Mouse (Mus musculus) lung, postnatal 0 days (tissue): Measurements from ENCODE around the gene Tsr3. TPM values are rescaled to one million over a fixed set of nuclear protein-coding genes. Genes with fewer than 3 reads are reported as not detected.

Source experiments
- ATAC-seq: fragments of 200-750 bp; cut with Nextera tagmentation; 2 replicates; pipeline ENCODE4 v1.8.0; 2017; ENCODE audit warnings: moderate library complexity
- DNase-seq: peaks from one replicate; pipeline ENCODE4 v3.0.0-alpha.2; 2016; ENCODE audit warnings: low spot score
- H3K27ac ChIP-seq: fragments of 300-500 bp; sonication (generic); 2 replicates; pipeline ENCODE4 v1.5.1; 2014; ENCODE audit warnings: antibody characterized with exemption, mild to moderate bottlenecking, low read length, mixed read lengths
- H3K27me3 ChIP-seq: fragments of 300-500 bp; sonication (generic); replicated peaks from 2 replicates; pipeline ENCODE4 v1.6.1; 2014; ENCODE audit warnings: low read length, mixed read lengths; ENCODE audit not compliant: insufficient read depth
- H3K36me3 ChIP-seq: fragments of 300-500 bp; sonication (generic); 2 replicates; pipeline ENCODE4 v1.6.1; 2014; ENCODE audit warnings: low read length, mixed read lengths; ENCODE audit not compliant: insufficient read depth
- H3K4me1 ChIP-seq: fragments of 300-500 bp; sonication (generic); 2 replicates; pipeline ENCODE4 v1.6.1; 2014; ENCODE audit warnings: antibody characterized with exemption, low read depth, low read length, mixed read lengths; ENCODE audit not compliant: insufficient read depth
- H3K4me2 ChIP-seq: fragments of 300-500 bp; sonication (generic); replicated peaks from 2 replicates; pipeline ENCODE4 v1.6.1; 2014; ENCODE audit warnings: low read depth, mild to moderate bottlenecking, low read length, moderate library complexity, mixed read lengths
- H3K4me3 ChIP-seq: fragments of 300-500 bp; sonication (generic); 2 replicates; pipeline ENCODE4 v1.5.1; 2014; ENCODE audit warnings: low read depth, low read length
- H3K9ac ChIP-seq: fragments of 300-500 bp; sonication (generic); replicated peaks from 2 replicates; pipeline ENCODE4 v1.6.1; 2014; ENCODE audit warnings: low read depth, mild to moderate bottlenecking
- H3K9me3 ChIP-seq: fragments of 300-500 bp; sonication (generic); 2 replicates; pipeline ENCODE4 v1.6.1; 2016; ENCODE audit warnings: low read length, mixed read lengths
- CTCF ChIP-seq: IDR thresholded peaks from 2 replicates; pipeline ENCODE4 v1.5.1; 2016; ENCODE audit warnings: antibody characterized with exemption, mild to moderate bottlenecking
- EP300 ChIP-seq: IDR thresholded peaks from 2 replicates; pipeline ENCODE4 v1.6.1; 2016; ENCODE audit warnings: antibody characterized with exemption, mild to moderate bottlenecking, control low read depth
- WGBS: fragments of 180-500 bp; shearing (Covaris S2); extraction: QIAGEN DNeasy Blood & Tissue Kit; methylation state at CpG from one replicate; pipeline ENCODE4 v1.1.7; 2014; 5-methylcytosine and 5-hydroxymethylcytosine counted together
- polyA plus RNA-seq: library from polyadenylated mRNA; unstranded; fragments of >200 nt; fragmentation: Nextera tagmentation; extraction: Ambion mirVana; gene quantifications from 2 replicates; pipeline ENCODE4 v1.2.1, GENCODE M21; 2015

Tsr3 gene
- polyA plus RNA-seq, 1 experiment from 2014 or later: 37.2 TPM

DNA sequence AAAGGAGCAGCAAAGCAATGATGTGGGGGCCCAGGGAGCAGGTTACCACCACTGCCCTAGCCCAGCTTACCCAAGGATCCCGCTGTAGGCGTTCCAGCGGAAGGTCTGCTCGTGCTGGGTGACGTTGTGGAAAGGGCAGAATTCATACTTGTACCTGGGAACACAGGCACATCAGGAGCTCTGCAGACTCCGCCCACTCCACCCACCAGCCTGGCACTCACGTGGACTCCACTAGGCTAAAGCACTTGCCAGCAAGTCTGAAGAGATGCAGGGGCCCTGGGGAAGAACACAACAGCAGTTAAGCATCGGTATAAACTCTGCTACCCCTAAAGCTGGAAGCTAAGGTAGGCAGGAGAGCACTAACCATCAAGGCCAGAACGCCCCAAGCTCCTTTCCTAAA lies 4.3 kb upstream of the Tsr3 start:
- Histone ChIP-seq H3K27me3 (no peaks in the 10 kb centered on the region), H3K4me1 (peaks cover 2% of the 10 kb centered on the region; the same call in 1 of the 2 replicates), H3K9ac (no peak overlapping the region), H3K4me2 (no peak overlapping the region), H3K4me3 (no peak overlapping the region), H3K9me3 (no peaks in the 10 kb centered on the region), H3K36me3 (peaks cover 13% of the 10 kb centered on the region), H3K27ac (no peak overlapping the region)
- no peak for TF ChIP-seq EP300
- TF ChIP-seq CTCF: no peak
- DNase-seq (no peak), ATAC-seq (no peak)
- 81% methylated on average over 9 of the region's 9 CpGs for WGBS

- Histone ChIP-seq H3K4me1 (peaks cover 6% of the 10 kb centered on the region; the same call in 1 of the 2 replicates), H3K4me3 (no peak overlapping the region), H3K27ac (no peak overlapping the region), H3K27me3 (no peaks in the 10 kb centered on the region), H3K9me3 (no peaks in the 10 kb centered on the region), H3K4me2 (no peak overlapping the region), H3K9ac (no peak overlapping the region), H3K36me3 (peaks cover 7% of the 10 kb centered on the region; the same call in 1 of the 2 replicates)
- WGBS: 85% methylated on average over 11 of the region's 11 CpGs
- peak; percentile 30 for TF ChIP-seq CTCF
- no peak for TF ChIP-seq EP300
- ATAC-seq (no peak), DNase-seq (no peak)
Measured at GRCm38 (mm10) chr17:25243131-25243780, 3.3 kb downstream of the Tsr3 start.

DNA sequence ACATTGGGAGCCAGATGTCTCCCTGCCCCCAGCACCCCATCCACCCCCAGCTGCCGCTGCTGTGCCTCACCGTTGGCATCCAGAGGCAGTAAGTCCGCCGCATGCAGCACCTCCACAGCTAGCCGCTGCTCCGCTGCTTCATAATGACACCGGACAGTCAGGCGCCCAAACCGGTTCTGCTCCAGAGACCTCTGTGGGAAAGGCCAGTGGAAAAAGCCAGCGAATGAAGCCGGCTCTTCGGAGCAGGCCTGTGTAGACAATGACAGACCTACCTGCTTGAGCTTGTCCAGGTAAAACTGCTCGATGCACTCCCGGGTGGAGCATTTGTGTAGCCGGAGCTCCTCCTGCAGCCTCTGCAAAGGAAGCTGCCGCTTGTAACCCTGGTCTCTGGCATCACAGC lies 4.3 kb downstream of the Tsr3 start:
- no peak overlapping the region for H3K27ac ChIP-seq
- TF ChIP-seq EP300: no peak
- TF ChIP-seq CTCF: no peak
- H3K4me2 ChIP-seq: no peak overlapping the region
- 63% methylated on average over 16 of the region's 16 CpGs for WGBS
- H3K9ac ChIP-seq: no peak overlapping the region
- H3K9me3 ChIP-seq: no peaks in the 10 kb centered on the region
- H3K4me1 ChIP-seq: peaks cover 6% of the 10 kb centered on the region; the same call in 1 of the 2 replicates
- ATAC-seq (no peak), DNase-seq (no peak)
- peaks cover 7% of the 10 kb centered on the region; the same call in 1 of the 2 replicates for H3K36me3 ChIP-seq
- no peaks in the 10 kb centered on the region for H3K27me3 ChIP-seq
- no peak overlapping the region for H3K4me3 ChIP-seq

DNA sequence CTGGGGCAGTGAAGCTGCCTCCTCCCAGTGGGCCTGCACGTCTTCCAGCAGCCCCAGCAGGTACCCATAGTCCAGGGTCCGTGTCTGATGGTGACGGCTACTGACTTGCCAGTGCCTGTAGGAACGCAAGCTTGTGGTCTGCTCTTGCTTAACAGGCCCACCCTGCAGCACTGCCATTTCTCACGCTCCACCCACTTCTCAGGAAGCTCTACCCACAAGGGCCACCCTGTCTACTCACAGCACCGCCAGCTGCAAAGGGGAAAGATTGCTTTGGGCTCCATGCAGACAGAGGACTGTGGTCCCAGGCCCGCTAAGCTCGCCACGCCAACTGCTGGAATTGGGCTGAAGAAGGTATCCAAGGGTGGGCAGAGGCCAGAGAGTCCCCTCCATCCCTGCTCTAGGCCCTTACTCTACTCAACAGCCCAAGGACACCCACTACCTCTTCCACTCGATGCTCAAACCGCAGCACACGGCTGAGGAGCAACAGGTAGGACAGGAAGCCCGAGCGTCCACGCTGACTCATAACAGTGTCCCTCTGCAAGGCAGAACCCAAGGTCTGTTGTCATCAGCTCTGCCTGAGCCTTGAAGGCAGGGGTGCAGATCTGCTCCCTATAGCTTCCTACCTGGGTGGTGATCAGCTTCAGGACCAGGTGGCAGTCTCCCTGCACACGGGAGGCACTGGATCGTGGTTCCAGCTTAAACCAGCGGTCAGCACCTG lies 8.2 kb downstream of the Tsr3 start:
- Histone ChIP-seq H3K27ac (no peak overlapping the region), H3K4me2 (no peak overlapping the region), H3K36me3 (0 out of 2 replicates have a peak, but pooled peaks cover under 1% of the 10 kb centered on the region), H3K9me3 (no peaks in the 10 kb centered on the region), H3K27me3 (no peaks in the 10 kb centered on the region), H3K9ac (no peak overlapping the region), H3K4me3 (no peak overlapping the region), H3K4me1 (no peaks in the 10 kb centered on the region)
- TF ChIP-seq CTCF (no peak), EP300 (no peak)
- 73% methylated on average over 18 of the region's 18 CpGs for WGBS
- ATAC-seq (no peak), DNase-seq (no peak)

- no peak overlapping the region for H3K4me3 ChIP-seq
- WGBS: 64% methylated on average over 8 of the region's 8 CpGs
- TF ChIP-seq EP300: no peak
- no peak for TF ChIP-seq CTCF
- no peaks in the 10 kb centered on the region for H3K36me3 ChIP-seq
- H3K9ac ChIP-seq: no peak overlapping the region
- H3K4me1 ChIP-seq: no peaks in the 10 kb centered on the region
- no peak for ATAC-seq
- peaks cover 5% of the 10 kb centered on the region; the same call in 1 of the 2 replicates for H3K27me3 ChIP-seq
- H3K4me2 ChIP-seq: no peak overlapping the region
- no peak for DNase-seq
- H3K9me3 ChIP-seq: no peaks in the 10 kb centered on the region
- no peak overlapping the region for H3K27ac ChIP-seq
Measured at GRCm38 (mm10) chr17:25250181-25250835, 10.3 kb downstream of the Tsr3 start.

GRCm38 (mm10) chr17:25252643-25253042 lies 12.7 kb downstream of the Tsr3 start:
- WGBS: 35% methylated on average over 3 of the region's 3 CpGs
- H3K27ac ChIP-seq: no peak overlapping the region
- no peak overlapping the region for H3K4me2 ChIP-seq
- H3K4me1 ChIP-seq: peaks cover 7% of the 10 kb centered on the region; the same call in 1 of the 2 replicates
- H3K4me3 ChIP-seq: no peak overlapping the region
- TF ChIP-seq CTCF: no peak
- TF ChIP-seq EP300: no peak
- H3K9me3 ChIP-seq: no peaks in the 10 kb centered on the region
- H3K36me3 ChIP-seq: no peaks in the 10 kb centered on the region
- no peak overlapping the region for H3K9ac ChIP-seq
- no peak for ATAC-seq
- no peak for DNase-seq
- peaks cover 5% of the 10 kb centered on the region; the same call in 1 of the 2 replicates for H3K27me3 ChIP-seq
